Mouse (Mus musculus) midbrain, postnatal 0 days (tissue): Measurements from ENCODE around the gene Rab30. TPM values are rescaled to one million over a fixed set of nuclear protein-coding genes. Genes with fewer than 3 reads are reported as not detected.

ENCODE experiments used
- ATAC-seq: fragments of 200-750 bp; cut with Nextera tagmentation; 2 replicates; pipeline ENCODE4 v1.8.0; 2017; ENCODE audit warnings: moderate number of reproducible peaks, mild to moderate bottlenecking, moderate TSS enrichment, moderate library complexity; ENCODE audit not compliant: low FRiP score
- DNase-seq: peaks from one replicate; pipeline ENCODE4 v3.0.0-alpha.2; 2015; ENCODE audit warnings: low spot score
- H3K27ac ChIP-seq: fragments of 300-500 bp; sonication (generic); 2 replicates; pipeline ENCODE4 v1.5.1; 2014; ENCODE audit warnings: low read depth, mild to moderate bottlenecking, low read length, mixed read lengths
- H3K27me3 ChIP-seq: fragments of 300-500 bp; sonication (generic); 2 replicates; pipeline ENCODE4 v1.6.1; 2014; ENCODE audit warnings: low read length, control low read depth, mixed read lengths; ENCODE audit not compliant: insufficient read depth
- H3K36me3 ChIP-seq: fragments of 300-500 bp; sonication (generic); 2 replicates; pipeline ENCODE4 v1.6.1; 2014; ENCODE audit warnings: low read length, control low read depth, mixed read lengths; ENCODE audit not compliant: insufficient read depth
- H3K4me1 ChIP-seq: fragments of 300-500 bp; sonication (generic); 2 replicates; pipeline ENCODE4 v1.6.1; 2014; ENCODE audit warnings: mild to moderate bottlenecking, control low read depth, antibody characterized with exemption, low read length, mixed read lengths; ENCODE audit not compliant: insufficient read depth
- H3K4me2 ChIP-seq: fragments of 300-500 bp; sonication (generic); 2 replicates; pipeline ENCODE4 v1.6.1; 2014; ENCODE audit warnings: low read depth, mild to moderate bottlenecking, low read length, mixed read lengths; ENCODE audit not compliant: poor library complexity, severe bottlenecking
- H3K4me3 ChIP-seq: fragments of 300-500 bp; sonication (generic); 2 replicates; pipeline ENCODE4 v1.5.1; 2014; ENCODE audit warnings: low read depth, mild to moderate bottlenecking, low read length, moderate library complexity
- H3K9ac ChIP-seq: fragments of 300-500 bp; sonication (generic); replicated peaks from 2 replicates; pipeline ENCODE4 v1.6.1; 2014; ENCODE audit warnings: mild to moderate bottlenecking, low read length, moderate library complexity, mixed read lengths; ENCODE audit not compliant: poor library complexity, severe bottlenecking
- H3K9me3 ChIP-seq: fragments of 300-500 bp; sonication (generic); 2 replicates; pipeline ENCODE4 v1.6.1; 2016; ENCODE audit warnings: low read length, control low read depth
- CTCF ChIP-seq: IDR thresholded peaks from 2 replicates; pipeline ENCODE4 v1.5.1; 2016; ENCODE audit warnings: antibody characterized with exemption, mild to moderate bottlenecking
- WGBS: fragments of 180-500 bp; shearing (Covaris S2); extraction: QIAGEN DNeasy Blood & Tissue Kit; methylation state at CpG from one replicate; pipeline ENCODE4 v1.1.7; 2014; 5-methylcytosine and 5-hydroxymethylcytosine counted together
- polyA plus RNA-seq: library from polyadenylated mRNA; unstranded; fragments of >200 nt; fragmentation: Nextera tagmentation; extraction: Ambion mirVana; gene quantifications from 2 replicates; pipeline ENCODE4 v1.2.1, GENCODE M21; 2015
- total RNA-seq: library from RNA; depleted of rRNA; stranded (reverse); fragments of >200 nt; gene quantifications from 2 replicates; pipeline ENCODE4 v1.2.3, GENCODE M21; 2014; rRNA removed

Rab30 gene
- total and polyA plus RNA-seq, 2 experiments from 2014 or later, result 18.5 to 37.2 TPM

- Histone ChIP-seq H3K9ac (no peak overlapping the region), H3K36me3 (no peaks in the 10 kb centered on the region; the same call in 1 of the 2 replicates), H3K4me2 (no peak overlapping the region), H3K4me3 (no peak overlapping the region), H3K4me1 (no peaks in the 10 kb centered on the region), H3K9me3 (no peaks in the 10 kb centered on the region), H3K27me3 (no peaks in the 10 kb centered on the region), H3K27ac (no peak overlapping the region)
- WGBS, result 68% methylated on average over 1 of the region's 1 CpGs
- DNase-seq, result no peak
- no peak for ATAC-seq
- TF ChIP-seq CTCF, result no peak
Measured at GRCm38 (mm10) chr7:92890211-92890610, 148.8 kb downstream of the Rab30 start.

- no peak for ATAC-seq
- 70% methylated on average over 4 of the region's 4 CpGs for WGBS
- no peak for TF ChIP-seq CTCF
Measured at GRCm38 (mm10) chr7:92890618-92891230, 149.3 kb downstream of the Rab30 start.

GRCm38 (mm10) chr7:92893478-92893877, 152.1 kb downstream of the Rab30 start:
- H3K4me3 ChIP-seq, result no peak overlapping the region
- H3K9me3 ChIP-seq, result no peaks in the 10 kb centered on the region
- no peak overlapping the region for H3K9ac ChIP-seq
- TF ChIP-seq CTCF, result peak; percentile 53
- DNase-seq (no peak), ATAC-seq (no peak)
- H3K36me3 ChIP-seq, result no peaks in the 10 kb centered on the region
- H3K27me3 ChIP-seq, result no peaks in the 10 kb centered on the region
- no peaks in the 10 kb centered on the region for H3K4me1 ChIP-seq
- WGBS, result 52% methylated on average over 3 of the region's 3 CpGs
- H3K4me2 ChIP-seq, result no peak overlapping the region
- no peak overlapping the region for H3K27ac ChIP-seq

More at GRCm38 (mm10) chr7:92890618-92891230, 149.3 kb downstream of the Rab30 start:
- no peak overlapping the region for H3K9ac ChIP-seq
- H3K4me3 ChIP-seq, result no peak overlapping the region
- no peak overlapping the region for H3K4me2 ChIP-seq
- H3K9me3 ChIP-seq, result no peaks in the 10 kb centered on the region
- H3K27ac ChIP-seq, result no peak overlapping the region
- H3K36me3 ChIP-seq, result no peaks in the 10 kb centered on the region; the same call in 1 of the 2 replicates
- H3K27me3 ChIP-seq, result no peaks in the 10 kb centered on the region
- H3K4me1 ChIP-seq, result no peaks in the 10 kb centered on the region
- DNase-seq, result no peak

Other genes with a start within 250 kb of the Rab30 start
- 39.6 and 52.2 TPM in 2 replicates for gene Ccdc90b, start 180.5 kb upstream of the Rab30 start, total RNA-seq
- 44.1 and 47.3 TPM in 2 replicates for gene Ccdc90b, start 180.5 kb upstream of the Rab30 start, polyA plus RNA-seq
- 25.8 and 29.3 TPM in 2 replicates for gene Ankrd42, start 104.5 kb upstream of the Rab30 start, total RNA-seq
- 20.6 and 23.0 TPM in 2 replicates for gene Ankrd42, start 104.5 kb upstream of the Rab30 start, polyA plus RNA-seq
- gene Pcf11, start 71.7 kb upstream of the Rab30 start, total RNA-seq, result 34.6 and 37.3 TPM in 2 replicates
- gene Pcf11, start 71.7 kb upstream of the Rab30 start, polyA plus RNA-seq, result 11.2 and 14.7 TPM in 2 replicates
- 3.4 and 3.7 TPM in 2 replicates for gene Ddias, start 132.6 kb downstream of the Rab30 start, total RNA-seq
- gene Ddias, start 132.6 kb downstream of the Rab30 start, polyA plus RNA-seq, result 2.2 and 2.4 TPM in 2 replicates
- gene Prcp, start 132.9 kb downstream of the Rab30 start, total RNA-seq, result 20.1 and 22.1 TPM in 2 replicates
- gene Prcp, start 132.9 kb downstream of the Rab30 start, polyA plus RNA-seq, result 12.8 and 14.3 TPM in 2 replicates